Mouse (Mus musculus) 416B (cell line): ENCODE results near the gene Taf1b.
A peak's percentile ranks its signal among the peaks of the same experiment; 100 is the strongest.
"Not testable (repeated sequence)": the region's sequence is repeated elsewhere in the genome, so short reads cannot be mapped to it uniquely, and the experiment has no call there.

Experiments
- DNase-seq: peaks from one replicate; pipeline ENCODE4 v3.0.0; 2011; ENCODE audit warnings: low read depth

The Taf1b gene

DNA sequence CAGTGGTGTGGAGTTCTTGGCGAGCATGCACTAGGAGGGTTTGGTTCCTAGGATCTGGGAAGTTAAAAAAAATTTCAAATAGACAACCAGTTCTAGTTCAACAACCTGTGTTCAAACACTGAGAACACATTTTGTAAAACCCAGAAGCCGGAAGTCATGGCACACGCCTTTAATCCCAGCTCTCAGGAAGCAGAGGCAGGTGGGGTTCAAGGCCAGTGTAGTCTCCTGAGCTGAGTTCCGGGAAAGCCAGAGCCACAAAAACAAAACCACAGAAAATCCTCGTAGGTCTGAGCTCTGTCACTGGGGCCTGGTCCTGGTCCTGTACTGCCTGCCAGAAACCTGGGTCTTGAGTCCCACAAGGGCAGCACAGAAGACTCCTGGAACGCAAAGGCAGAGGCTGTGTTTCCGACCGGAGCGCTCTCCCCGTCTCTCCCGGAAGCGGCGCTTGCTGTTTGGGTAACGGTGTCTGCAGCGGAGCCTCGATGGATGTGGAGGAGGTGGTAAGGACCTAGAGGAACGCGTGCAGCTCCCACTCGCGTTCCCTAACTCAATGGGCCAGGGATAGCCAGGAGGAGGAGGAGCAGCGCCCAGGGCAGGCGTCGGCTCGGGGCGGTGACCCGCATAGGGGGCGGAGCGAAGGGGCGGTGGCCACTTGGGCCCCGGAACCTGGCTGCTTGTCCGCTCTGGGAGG lies at the start of gene Taf1b:
Gene Taf1b (plus strand): TSS at position 210 of the 691 bp plus-strand sequence.
- peak; percentile 94 for DNase-seq

DNA sequence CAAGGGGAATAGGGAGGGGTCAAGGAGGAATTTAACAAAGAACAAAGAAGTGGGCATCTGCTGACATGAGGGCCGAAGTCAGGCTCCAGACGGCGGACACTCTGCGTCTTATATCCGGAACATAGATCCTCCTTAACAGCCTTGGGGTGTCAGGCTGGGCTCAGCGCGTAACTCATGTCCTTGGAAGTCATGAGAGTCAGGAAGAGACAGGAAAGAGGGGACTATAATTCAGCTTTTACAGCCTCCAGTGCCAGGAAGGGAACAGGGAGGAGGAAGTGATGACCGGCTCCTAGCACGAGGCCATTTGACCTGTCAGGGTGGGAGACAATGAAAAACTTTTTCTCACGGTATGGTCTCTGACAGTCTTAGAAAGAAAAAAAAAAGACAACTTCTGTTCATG lies 37.8 kb upstream of the Taf1b start:
- no peak for DNase-seq

DNA sequence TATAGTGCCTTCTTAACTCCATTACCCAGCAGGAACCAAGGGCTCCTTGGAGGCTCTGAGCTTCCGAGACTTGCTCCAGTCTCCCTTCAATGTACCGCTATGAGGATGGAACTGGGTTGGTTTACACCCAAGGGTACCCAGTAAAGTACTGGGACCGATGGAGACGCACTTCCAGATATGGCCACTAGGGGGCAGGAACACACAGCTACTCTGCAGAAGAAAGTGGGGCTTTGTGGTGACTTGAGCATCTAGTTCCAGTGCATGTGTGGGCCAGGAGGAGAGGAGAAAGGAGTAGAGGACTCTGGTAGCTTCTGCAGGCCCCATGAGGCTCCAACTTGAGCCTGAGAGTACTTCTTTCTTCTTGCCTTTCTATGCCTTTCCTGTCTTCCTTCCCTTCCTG lies 36.0 kb upstream of the Taf1b start:
- peak; percentile 14 for DNase-seq

DNA sequence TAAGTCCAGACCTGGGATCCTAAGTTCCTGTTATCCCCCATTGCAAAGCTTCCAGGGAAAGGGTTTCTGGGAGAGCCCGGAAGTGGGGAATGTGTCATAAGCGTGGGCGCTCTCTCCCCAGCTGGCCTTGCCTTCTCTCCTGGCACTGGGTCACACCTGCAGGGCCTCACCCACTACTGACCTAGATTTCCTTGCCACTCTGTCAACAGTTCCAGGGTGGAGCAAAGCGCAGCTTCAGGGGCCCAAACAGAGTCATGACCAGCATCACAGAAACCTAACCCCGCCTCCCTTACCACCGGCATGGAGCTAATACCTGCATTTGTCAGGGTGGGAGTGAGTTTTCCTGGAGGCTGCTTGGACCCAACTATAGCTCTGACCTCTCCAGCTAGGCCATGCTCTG lies 34.7 kb upstream of the Taf1b start:
- DNase-seq = not testable (repeated sequence)

DNA sequence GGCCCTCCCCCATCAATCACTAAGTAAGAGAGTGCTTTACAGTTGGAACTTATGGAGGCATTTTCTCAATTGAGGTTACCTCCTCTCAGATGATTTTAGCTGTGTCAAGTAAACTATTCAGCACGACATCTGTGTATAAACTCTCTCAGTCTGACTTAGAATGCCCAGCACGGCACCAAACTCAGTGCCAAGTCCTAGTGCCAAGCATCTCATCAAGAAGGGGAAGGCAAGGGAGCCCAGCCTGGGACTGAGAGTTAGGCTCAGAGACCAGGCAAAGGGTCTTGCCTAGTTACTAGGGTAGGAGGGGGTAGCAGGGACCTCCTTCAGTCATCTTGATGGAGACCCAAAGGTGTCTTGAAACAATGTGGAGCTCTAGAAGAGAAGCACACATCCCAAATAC lies 29.2 kb upstream of the Taf1b start:
- no peak for DNase-seq

DNA sequence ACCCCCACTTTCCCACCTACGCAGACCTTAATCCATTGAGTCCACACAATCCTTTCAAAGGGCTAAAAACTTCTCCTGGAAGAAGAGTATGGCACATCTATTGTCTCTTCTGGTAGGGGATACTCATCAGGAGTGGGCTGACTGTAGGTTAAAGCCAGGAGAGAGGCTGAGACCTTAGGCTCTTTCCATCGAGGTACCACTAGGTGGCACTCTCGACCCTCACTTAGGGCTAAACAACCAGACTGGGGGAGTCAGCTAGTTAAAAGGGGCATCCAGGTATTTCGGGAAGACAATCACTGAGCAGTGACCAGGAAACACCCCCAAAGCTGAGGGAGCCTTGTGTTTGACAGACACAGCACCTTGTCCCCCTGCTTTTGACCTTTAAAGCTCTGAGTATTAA lies 27.2 kb upstream of the Taf1b start:
- DNase-seq = peak; percentile 62

DNA sequence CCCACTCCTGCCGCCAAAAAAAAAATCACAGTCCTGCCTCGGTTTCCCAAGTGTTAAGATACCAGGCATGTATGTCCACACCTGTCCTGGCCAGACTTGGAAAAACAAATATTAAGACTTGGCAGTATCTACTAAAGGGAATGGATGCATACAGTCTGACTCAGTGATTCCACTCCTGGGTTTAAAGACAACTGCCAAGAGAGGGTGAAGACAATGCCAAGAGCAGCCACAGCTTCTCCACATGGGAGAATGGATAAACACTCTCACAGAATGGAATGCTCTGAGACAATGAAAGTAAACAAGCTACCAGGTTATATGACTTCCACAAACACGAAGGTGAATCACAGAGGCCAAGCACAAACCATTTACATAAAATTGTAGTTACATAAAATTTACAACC lies 24.9 kb upstream of the Taf1b start:
- DNase-seq = no peak

DNA sequence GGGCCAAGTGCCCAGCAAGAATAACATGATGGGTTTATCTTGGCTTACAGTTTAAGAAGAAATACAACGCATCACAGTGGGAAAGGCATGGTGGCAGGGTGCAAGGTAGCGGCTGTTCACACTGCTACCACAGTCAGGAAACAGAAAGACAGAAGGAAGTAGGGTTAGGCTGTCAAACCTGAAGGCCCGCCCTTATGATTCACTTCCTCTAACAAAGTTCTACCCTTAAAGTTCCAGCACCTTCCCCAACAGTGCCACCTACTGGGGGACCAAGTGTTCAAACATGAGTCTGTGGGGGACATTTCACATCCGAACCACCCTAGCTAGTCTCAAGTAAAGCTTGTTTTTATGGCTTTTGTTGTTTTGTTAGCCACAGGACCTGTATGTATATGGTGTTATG lies 13.2 kb upstream of the Taf1b start:
- DNase-seq = peak; percentile 36

DNA sequence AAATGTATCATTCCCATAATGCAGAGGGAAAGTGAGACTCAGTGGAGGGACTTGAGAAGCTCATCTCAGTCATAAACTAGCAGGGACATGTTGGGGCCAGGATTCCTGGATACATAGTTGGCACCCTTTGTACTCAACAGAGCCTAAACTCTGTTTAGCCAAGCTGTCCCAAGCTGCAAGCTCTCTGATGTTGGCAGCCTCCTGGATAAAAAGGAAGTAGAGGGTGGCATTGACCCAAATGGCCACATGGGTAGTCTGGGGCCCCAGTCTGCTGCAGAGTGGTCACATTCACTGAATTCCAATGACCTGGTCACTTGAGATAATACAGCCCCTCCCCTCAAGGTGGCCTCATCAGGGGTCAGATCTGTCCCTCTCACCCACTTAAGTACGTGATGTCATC lies 11.3 kb upstream of the Taf1b start:
- no peak for DNase-seq

DNA sequence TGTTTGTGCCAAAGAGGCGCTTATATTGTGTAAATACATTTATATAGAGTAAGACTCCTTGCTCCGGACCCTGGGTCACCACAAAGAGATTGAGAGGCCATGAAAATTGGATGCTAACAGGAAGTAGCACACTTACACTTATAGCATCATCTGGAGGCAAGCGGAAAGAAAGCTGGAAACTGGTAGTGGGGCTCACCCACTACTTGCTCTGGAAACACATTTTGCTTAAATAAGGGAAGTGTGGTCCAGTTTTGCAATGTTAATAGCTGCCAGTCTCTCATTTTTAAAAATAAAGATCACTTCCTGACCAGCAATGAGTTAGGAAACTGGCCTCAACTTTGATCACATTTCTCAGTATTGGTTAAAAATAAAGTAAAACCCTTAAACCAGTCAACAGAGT lies 5.7 kb upstream of the Taf1b start:
- peak; percentile 35 for DNase-seq

DNA sequence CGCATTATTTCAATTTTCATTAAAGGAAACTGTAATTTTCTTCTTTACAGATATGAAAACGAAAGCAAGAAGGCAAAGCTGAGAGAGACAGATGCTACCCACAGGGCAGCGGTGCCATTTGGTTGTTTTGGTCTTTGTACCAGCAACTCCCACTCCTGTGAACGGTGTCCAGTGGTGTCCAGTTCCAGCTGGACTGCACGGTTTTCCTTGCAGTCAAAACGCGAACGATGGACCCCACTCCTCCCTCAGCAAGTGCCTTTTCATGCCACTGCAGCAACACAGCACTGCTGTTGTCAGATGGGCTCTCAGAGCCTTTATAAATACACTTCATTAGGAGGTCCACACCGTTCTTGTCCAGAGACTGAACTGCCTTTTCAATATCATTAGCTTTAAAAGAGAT lies 5.1 kb upstream of the Taf1b start:
- DNase-seq = no peak

DNA sequence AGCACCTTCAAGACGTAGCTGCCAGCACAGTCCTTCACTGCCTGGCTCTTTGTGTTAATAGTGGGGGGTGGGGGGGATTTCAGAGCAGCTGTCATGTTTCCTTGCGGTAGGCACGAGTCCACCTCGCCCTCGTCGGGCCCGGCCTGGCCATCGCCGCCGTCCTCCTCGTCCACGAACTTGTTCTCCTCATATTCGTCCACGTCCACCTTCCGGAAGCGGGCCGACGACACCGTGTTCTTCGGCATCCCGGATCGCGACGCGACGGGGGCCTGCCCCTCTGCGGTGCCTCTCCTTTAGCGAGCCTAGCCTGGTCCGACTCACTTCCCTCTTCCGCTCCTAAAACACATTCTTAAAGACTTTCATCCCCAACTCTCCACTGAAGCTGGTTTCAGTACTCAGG lies 4.7 kb upstream of the Taf1b start:
- DNase-seq = no peak

DNA sequence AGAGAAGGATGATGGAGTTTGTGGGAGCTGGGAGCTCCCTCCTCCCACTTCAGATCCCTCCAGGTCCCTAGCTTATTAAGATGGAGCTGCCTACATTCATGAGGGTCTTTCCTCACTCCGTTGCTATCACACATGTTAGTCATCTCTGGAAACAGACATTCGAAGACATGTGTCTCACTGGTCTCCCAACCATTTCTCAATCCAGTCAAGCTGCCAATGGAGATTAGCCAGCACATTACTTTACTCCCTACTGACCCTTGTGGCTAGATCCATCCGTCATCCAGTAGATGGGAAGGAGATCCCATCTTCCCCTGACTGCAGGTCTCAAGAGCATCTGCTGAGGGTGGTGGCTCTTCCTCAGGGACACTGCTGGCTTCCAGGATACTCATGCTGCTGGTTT lies 3.4 kb upstream of the Taf1b start:
- DNase-seq = not testable (repeated sequence)

DNA sequence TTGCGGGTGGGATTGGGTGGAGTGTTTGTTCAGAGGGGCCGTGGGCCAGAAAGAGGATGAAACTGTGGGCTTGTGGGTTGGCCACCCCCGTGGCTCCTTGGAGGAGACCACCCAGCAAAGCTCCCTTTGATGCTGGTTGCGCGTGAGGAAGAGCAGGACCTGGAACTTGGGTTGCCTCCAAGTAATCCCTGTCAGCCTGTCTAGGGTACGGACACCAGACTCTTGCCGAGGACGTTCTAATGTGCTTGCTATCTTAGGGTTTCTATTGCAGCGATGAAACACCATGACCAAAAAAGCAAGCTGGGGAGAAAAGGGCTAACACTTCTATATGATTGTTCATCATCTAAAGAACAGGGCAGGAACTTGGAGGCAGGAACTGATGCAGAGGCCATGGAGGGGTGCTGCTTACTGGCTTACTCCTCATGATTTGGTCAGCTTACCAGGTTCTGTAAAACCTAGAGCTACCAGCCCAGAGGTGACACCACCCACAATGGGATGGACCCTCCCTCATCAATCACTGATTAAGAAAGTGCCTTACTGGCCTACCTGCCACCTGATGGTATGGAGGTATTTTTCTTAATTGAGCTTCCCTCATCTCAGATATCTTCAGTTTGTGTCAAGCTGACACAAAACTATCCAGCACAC lies 804 bp downstream of the Taf1b start:
- not testable (repeated sequence) for DNase-seq

DNA sequence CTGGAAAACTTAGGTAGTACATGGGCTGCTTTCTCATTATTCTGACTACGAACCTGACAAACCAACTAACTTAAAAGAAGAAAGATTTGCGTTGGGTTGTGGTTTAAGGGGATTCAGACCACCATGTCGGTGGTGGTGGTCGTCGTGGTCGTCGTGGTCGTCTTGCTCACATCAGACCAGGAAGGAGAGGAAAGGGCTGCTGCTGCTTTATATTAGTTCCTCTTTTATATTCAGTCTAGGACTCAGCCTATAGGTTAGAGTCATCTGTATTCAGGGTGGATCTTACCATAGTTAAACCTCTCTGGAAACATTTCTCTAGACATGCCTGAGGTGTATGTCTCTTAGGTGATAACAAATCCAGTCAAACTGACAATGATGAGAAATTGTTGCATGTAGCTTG lies 19.0 kb downstream of the Taf1b start:
- peak; percentile 74 for DNase-seq

DNA sequence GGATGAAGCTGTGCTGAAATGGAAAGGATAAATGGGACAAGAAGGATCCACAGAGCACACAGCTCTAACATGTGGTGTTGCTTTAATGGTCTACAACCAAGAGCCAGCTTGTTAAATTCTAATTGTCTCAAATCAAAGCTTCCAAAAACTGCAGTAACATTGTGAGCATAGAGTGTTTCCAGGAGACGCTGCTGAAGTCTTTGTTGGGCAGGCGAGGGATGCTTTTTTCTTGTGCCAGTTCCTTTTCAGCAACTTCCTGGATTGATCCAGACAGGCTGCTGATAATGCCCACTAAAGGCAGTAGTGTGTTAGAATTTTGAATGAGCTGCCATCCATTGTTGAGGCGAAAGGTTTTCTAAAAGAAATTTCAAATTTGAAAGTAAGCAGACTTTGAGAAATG lies 22.9 kb downstream of the Taf1b start:
- DNase-seq = no peak

DNA sequence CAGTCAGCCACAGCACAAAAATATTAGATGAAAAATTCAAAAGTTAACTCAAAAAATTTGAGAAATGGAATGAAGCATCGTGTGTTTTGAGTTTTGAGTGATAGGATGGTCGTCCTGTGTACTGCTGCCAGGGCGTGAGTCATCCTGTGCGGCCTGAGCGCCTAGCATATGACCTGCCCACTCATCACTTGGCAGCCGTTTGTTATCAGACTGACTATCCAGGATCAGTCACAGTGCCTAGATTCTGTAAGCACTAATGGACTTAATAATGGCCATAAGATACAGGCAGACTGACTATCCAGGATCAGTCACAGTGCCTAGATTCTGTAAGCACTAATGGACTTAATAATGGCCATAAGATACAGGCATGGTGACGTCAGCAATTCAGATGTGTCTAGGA lies 26.9 kb downstream of the Taf1b start:
- DNase-seq = peak; percentile 59

DNA sequence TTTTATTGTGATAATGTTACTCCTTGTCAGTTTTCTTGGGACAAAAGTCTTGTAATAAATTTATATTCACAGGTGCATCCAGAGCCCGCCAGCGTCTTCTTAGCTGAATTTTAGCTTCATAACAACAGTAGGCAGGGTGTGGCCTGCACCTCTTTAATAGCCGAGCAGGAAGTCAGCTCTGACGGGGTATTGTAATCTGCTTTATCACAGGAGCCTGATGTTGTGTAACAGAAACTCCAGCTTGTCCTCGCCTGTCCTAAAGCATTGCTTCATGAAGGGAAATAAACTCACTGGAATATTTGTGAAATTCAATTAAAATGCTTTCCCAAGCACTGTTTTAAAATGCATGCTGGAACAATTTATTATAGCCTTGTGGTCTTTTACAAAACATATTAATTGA lies 38.2 kb downstream of the Taf1b start:
- DNase-seq = peak; percentile 72

DNA sequence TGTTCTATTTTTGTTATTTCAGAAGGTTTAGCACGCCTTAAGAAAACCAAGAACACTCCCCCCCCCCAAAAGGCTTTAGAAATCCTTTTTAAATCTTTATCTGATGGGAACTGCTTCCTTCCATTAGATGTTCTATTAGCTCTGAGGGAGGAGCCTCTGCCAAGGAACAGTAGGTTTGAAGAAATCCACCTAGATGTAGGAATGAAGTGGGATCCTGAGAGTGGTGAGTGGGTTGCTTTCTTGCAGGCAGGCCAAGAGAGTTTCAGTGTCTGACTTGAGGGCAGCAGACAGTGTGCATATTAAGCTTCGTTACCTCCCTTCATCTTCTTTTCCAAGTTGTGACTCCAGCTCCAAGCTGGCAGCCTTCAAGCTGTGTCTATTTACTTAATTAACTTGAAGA lies 39.0 kb downstream of the Taf1b start:
- no peak for DNase-seq

DNA sequence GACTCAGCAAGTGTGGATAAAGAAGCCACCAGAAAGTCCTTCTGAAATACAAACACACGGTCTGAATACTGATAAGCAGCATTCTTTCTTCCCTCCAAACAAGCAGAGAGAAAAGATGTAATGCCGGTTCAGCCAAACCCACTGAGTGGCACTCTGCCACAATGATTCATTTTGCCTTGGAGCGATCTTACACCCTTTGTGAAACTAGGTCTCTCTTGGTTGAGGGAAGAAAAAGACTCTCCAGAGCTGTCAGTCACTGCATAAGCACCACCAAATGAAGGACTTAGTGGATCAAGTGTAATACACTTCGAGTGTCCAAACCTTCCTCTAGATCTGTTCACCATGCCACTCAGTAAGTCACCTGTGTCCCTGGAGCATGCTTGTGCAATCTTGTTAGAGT lies 39.8 kb downstream of the Taf1b start:
- no peak for DNase-seq

DNA sequence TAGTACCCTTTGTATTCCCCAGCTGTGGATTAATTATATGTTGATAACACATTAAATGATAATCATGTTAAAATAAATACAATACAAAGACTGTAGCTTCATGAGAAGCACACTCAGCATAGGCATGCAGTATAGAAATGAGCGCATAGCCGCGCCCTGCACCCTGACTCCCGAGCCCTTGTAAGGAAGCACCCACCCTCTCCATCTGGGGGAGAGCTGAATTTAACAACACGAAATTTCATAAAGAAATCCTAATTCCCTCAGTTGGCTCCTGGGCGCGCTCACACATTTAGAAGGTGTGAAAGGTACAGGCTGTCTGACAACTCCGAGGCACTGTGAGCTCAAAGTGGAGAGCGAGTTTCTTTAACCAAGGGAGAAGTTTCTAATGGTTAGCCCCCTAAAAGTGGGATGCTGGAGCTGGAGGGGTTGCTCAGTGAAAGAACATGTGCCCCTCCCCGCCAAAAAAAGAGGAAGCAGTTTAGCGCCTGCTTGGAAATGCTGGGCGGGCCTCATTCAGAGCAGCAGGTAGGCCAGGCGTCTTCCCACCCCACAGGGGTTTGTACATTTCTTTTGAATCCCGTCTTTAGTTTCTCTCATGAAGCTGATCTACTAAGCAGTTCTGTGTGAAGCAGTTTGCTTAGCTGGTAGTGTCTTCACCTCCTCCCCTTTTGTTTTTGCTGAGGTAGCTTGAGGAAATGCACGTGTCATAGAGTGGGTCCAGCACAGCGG lies 43.4 kb downstream of the Taf1b start:
- no peak for DNase-seq

DNA sequence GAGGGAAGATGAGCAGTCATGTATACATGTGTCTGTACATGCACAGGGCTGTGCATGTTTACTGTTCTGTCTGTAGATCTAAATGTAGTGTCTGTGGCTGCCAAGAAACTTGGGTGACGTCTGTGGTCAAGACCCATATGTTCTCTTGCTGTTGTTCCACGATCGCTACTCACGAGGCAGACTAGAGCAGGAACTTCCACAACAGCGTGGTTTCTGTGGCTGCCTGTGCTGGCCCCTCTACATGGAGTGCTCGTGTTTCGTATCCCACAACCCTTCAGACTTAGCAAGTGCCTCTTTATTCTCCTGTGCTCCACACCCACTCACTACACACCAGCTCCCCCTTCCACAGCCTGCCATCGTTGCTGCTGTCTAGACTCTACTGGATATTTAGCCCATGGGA lies 49.5 kb downstream of the Taf1b start:
- DNase-seq = peak; percentile 53

DNA sequence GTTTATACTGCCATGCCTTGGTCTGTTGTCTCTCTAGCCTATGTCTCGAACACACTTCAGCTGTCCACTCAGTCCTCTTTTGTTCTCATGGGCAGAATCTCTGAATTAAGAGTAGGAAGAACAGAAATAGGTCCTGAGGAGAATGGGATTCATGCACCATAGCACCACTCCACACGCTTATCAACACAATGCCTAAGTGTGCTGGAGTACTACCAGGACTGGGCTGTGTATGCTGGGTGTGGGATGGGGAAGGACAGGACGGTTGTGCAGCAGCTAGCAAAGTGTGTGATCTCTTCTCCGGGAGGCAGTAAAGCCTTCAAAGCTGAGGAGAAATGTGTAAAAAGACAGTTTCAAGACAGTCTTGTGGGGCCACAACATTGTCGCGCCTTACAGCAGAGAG lies 50.7 kb downstream of the Taf1b start:
- no peak for DNase-seq
